Mouse (Mus musculus) E14TG2a.4 (cell line): ENCODE data around the gene Shank1.

ENCODE experiments used
- H3K27me3 ChIP-seq: 2 replicates; pipeline ENCODE4 v1.6.1; 2014; ENCODE audit warnings: low read length, control low read depth; ENCODE audit not compliant: insufficient read depth
- H3K36me3 ChIP-seq: 2 replicates; pipeline ENCODE4 v1.6.1; 2014; ENCODE audit warnings: low read length, control low read depth; ENCODE audit not compliant: insufficient read depth
- H3K4me1 ChIP-seq: replicated peaks from 2 replicates; pipeline ENCODE4 v1.6.1; 2014; ENCODE audit warnings: low read depth, low read length, control low read depth
- H3K4me3 ChIP-seq: replicated peaks from 2 replicates; pipeline ENCODE4 v1.5.1; 2014; ENCODE audit warnings: mild to moderate bottlenecking, low read length
- H3K9me3 ChIP-seq: 2 replicates; pipeline ENCODE4 v1.6.1; 2014; ENCODE audit warnings: low read length, control low read depth
- CTCF ChIP-seq: conservative IDR thresholded peaks from 2 replicates; pipeline ENCODE4 v1.5.1; 2014; ENCODE audit warnings: low read length
- NANOG ChIP-seq: IDR thresholded peaks from 2 replicates; pipeline ENCODE4 v1.6.1; 2014; ENCODE audit warnings: borderline replicate concordance, low read length, mixed read lengths
- POU5F1 ChIP-seq: IDR thresholded peaks from 2 replicates; pipeline ENCODE4 v1.6.1; 2014; ENCODE audit warnings: low read length, borderline replicate concordance

Gene Shank1

DNA sequence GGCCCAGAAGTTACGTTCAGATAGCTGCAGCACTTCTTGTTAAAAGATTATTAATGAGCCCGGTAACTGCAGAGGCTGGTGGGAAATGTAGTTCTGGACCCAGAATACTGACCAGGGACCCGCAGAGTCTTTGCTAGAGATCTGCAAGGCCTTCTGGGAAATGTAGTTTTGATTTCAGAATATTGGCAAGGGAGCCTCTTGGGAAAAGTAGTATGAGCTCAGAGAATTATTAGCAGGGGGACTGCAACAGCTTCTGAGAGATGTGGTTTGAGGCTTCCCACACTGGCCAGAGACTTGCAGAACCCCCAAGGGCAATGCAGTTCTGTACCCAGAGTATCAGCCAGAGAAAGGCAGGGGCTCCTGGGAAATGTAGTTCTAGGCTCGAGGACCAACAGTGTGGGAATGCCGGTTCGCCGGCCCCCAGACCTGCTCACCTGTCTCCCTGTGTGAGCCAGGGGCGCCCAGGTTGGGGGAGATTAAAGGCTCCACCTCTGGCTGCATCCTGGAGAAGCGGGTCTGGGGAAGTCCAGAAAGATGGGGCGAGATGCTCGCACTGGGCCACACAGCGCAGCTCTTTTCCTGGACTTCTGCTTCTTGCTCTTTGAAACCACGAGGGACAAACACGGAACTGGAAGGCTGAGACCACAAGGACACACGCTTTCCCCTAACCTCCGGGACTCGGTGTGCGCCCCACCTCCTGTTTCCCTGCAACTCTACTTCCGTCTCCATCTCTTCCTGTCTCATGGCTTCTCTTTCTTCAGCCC lies 64.0 kb downstream of the Shank1 start:
- H3K27me3 ChIP-seq: no peaks in the 10 kb centered on the region
- peaks cover 58% of the 10 kb centered on the region for H3K4me1 ChIP-seq
- 0 out of 2 replicates have a peak, but pooled peaks cover 4% of the 10 kb centered on the region for H3K36me3 ChIP-seq
- TF ChIP-seq CTCF (no peak), NANOG (0 out of 2 replicates have a peak, but pooled peaks have one; percentile 3), POU5F1 (no peak)
- H3K4me3 ChIP-seq: peak overlapping the region; percentile 88
- no peaks in the 10 kb centered on the region for H3K9me3 ChIP-seq

DNA sequence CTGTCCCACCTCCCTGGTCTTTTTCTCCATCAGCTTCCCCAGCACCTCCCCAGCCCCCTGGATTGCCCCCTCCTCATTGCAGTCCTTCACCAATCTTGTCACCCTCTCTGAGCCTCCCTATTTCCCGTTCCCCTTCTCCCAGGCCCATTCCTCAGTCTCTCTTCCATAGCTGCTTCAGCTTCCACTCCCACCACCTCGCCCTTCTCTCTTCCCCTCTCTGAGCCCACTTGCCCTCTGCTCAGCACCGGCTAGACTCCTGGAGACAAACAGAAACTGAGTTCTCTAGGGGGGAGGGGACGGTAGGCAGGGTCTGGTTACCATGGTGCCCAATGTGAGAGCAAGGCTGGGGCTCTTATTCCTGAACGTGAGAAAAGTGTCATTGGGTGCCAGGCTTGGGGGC lies 64.7 kb downstream of the Shank1 start:
- Histone ChIP-seq H3K9me3 (no peaks in the 10 kb centered on the region), H3K27me3 (no peaks in the 10 kb centered on the region), H3K36me3 (peaks cover 7% of the 10 kb centered on the region; the same call in 1 of the 2 replicates), H3K4me1 (peaks cover 61% of the 10 kb centered on the region), H3K4me3 (peak overlapping the region; percentile 88)
- TF ChIP-seq NANOG (no peak), CTCF (no peak), POU5F1 (no peak)

DNA sequence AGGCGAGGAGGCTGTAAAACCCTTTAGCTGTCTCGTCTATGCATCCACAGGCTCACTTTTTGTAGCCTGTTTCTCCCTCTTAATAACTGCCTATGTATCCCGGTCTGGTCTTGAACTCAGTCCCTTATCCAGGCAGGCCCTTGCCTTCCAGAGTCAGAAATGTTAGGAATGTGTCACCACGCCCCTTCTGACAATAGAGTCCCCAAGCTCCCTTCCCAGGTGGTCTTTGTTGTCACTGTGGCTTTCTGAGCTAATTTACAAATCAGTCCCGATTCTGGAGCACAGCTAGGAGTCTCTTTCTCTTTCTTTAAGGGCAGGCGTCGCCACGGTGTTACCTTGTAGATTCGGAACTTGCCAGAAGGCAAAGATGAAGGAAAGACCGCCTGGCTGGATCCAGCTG lies 65.2 kb downstream of the Shank1 start:
- TF ChIP-seq CTCF (no peak), NANOG (peak; percentile 64; the same call in 1 of the 2 replicates)
- Histone ChIP-seq H3K4me1 (peaks cover 62% of the 10 kb centered on the region), H3K36me3 (peaks cover 7% of the 10 kb centered on the region; the same call in 1 of the 2 replicates)

DNA sequence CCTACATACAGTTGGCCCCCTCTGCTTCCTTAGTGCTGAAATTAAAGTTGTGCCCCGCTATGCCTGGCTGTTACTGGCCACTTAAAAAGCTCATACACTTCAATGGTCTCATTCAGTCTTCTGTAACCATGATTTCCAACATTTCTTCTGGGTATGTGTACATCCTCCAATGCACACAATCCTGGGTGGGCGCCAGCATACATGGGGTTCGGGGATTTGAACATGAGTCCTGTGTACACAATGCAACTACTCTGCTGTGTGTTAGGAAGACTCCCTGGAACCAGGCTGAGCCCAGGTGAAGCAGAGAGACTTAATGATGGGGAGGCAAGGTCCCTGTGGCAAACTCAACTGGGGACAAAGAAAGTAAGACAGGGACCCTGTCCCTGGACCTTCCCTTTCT lies 65.7 kb downstream of the Shank1 start:
- Histone ChIP-seq H3K9me3 (no peaks in the 10 kb centered on the region), H3K4me1 (peaks cover 62% of the 10 kb centered on the region), H3K36me3 (peaks cover 11% of the 10 kb centered on the region; the same call in 1 of the 2 replicates), H3K4me3 (peak overlapping the region; percentile 88; the same call in 1 of the 2 replicates), H3K27me3 (no peaks in the 10 kb centered on the region)
- TF ChIP-seq CTCF: no peak
- no peak for TF ChIP-seq POU5F1
- no peak for TF ChIP-seq NANOG

More for the DNA sequence above, 65.2 kb downstream of the Shank1 start:
- Histone ChIP-seq H3K9me3 (no peaks in the 10 kb centered on the region), H3K4me3 (peak overlapping the region; percentile 88), H3K27me3 (no peaks in the 10 kb centered on the region)

DNA sequence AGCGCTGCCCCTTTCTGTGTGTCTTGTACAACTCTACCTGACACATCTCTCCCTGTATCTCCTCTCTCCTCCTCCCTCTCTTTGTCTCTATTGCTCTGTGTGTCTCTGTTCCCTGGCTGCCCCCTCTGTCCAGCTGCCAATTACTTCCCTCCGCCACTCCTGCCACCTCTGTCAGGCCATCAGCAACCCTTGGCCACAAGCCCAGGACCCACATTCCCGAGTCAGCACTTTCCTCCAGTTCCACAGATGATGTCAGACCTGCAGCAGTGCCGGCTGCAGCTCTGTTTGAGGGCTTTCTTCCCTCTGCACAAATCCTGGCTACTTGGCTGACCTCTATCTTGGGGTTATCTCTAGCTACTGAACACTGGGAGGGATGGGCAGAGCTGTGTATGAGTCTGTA lies 68.2 kb downstream of the Shank1 start:
- TF ChIP-seq NANOG (no peak), CTCF (no peak), POU5F1 (no peak)
- Histone ChIP-seq H3K27me3 (no peaks in the 10 kb centered on the region), H3K4me3 (no peak overlapping the region), H3K4me1 (peaks cover 57% of the 10 kb centered on the region), H3K9me3 (no peaks in the 10 kb centered on the region), H3K36me3 (peaks cover 11% of the 10 kb centered on the region; the same call in 1 of the 2 replicates)

DNA sequence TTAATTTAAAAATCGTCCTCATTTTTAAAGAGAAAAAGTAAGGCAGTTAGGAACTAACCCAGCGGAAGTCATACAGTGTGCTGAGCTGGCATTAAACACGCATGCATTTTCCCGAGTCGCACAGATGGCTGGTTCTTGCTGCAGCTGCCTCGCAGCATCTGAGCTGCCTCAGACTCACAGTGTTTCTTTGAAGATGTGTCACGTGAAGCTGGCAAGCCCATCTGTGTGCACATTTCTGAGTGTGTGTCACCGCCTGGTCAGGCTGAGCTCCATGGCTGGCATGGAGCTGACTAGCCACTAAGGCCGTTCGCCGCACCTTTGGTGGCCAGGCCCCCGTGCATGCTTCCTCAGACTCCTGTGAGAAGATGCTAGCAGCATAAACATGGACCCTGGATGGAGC lies 72.5 kb downstream of the Shank1 start:
- H3K4me1 ChIP-seq: peaks cover 43% of the 10 kb centered on the region
- peaks cover 18% of the 10 kb centered on the region for H3K27me3 ChIP-seq
- no peaks in the 10 kb centered on the region for H3K9me3 ChIP-seq
- H3K36me3 ChIP-seq: peaks cover 11% of the 10 kb centered on the region; the same call in 1 of the 2 replicates
- H3K4me3 ChIP-seq: no peak overlapping the region; the same call in 1 of the 2 replicates
- TF ChIP-seq CTCF (no peak), NANOG (no peak), POU5F1 (no peak)

DNA sequence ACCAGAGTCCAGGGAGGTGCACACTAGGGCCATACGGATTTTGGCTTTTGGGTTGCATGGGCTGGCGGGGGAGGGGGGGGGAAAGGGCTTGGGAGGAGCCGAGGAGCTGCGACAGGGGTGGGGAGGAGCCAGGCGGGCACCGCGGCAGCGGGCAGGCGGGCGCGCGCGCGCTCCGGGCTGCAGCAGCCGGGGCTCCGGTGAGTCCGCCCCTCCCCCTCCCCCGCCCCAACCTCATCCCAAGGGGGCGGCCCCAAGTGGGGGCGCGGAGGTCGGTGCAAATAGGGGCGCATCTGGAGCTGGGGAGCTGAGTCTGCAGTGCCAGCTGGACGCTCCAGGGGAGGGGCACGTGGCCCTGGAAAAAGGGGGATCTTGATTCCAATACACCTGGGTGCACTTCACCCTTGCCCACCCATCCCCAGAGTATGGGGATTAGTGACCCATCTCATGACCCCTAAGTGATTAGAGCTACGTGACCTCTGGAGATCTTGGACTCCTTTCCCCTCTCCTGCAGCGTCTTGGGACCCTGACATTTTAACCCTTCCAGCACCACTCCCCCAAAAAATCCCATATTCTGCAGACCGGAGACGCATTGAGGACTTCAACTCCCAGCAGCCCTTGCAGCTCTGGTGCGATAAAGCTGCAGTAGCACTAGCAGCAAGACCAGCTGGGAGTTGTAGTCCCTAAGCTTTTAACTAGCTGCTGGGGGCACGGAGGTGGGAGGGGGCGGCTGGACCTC lies 74.1 kb downstream of the Shank1 start, which contains the start of gene Syt3:
Gene Syt3 (plus strand): TSS at position 123 of the 736 bp plus-strand sequence.
- peak within 1 kb of the TSS; percentile 81 for H3K4me3 ChIP-seq
- peaks cover 35% of the 10 kb centered on the region for H3K4me1 ChIP-seq
- no peak for TF ChIP-seq POU5F1
- no peak for TF ChIP-seq NANOG
- TF ChIP-seq CTCF: no peak
- H3K36me3 ChIP-seq: peaks cover 11% of the 10 kb centered on the region; the same call in 1 of the 2 replicates
- H3K9me3 ChIP-seq: no peaks in the 10 kb centered on the region
- peaks cover 25% of the 10 kb centered on the region for H3K27me3 ChIP-seq

DNA sequence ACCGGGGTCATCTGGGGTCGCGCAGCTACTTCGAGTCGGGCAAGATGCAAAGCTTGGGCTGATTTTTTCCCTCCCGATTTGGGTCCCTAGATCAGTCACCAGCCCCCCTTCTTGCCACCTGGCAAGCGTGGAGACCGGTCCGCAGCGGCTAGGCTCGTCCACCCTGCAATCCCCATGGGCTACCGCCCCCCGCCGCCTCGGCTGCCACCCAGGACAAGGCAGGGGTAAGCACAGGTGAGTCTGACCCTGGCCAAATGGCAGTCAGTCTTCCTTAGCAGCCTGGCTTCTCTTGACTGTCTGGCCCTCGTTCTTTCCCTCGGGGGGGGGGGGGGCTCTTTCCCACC lies 74.6 kb downstream of the Shank1 start:
- Histone ChIP-seq H3K4me3 (peak overlapping the region; percentile 81), H3K4me1 (peaks cover 32% of the 10 kb centered on the region), H3K9me3 (no peaks in the 10 kb centered on the region), H3K27me3 (peaks cover 25% of the 10 kb centered on the region), H3K36me3 (peaks cover 9% of the 10 kb centered on the region; the same call in 1 of the 2 replicates)
- TF ChIP-seq CTCF: no peak
- TF ChIP-seq NANOG: no peak
- no peak for TF ChIP-seq POU5F1
